Mouse (Mus musculus) midbrain, postnatal 0 days (tissue): ENCODE measurements around the gene Negr1. TPM values are rescaled to one million over a fixed set of nuclear protein-coding genes. Genes with fewer than 3 reads are reported as not detected.
A peak's percentile ranks its signal among the peaks of the same experiment; 100 is the strongest.

Source experiments
- ATAC-seq: fragments of 200-750 bp; cut with Nextera tagmentation; 2 replicates; pipeline ENCODE4 v1.8.0; 2017; ENCODE audit warnings: moderate number of reproducible peaks, mild to moderate bottlenecking, moderate TSS enrichment, moderate library complexity; ENCODE audit not compliant: low FRiP score
- DNase-seq: peaks from one replicate; pipeline ENCODE4 v3.0.0-alpha.2; 2015; ENCODE audit warnings: low spot score
- H3K27ac ChIP-seq: fragments of 300-500 bp; sonication (generic); 2 replicates; pipeline ENCODE4 v1.5.1; 2014; ENCODE audit warnings: low read depth, mild to moderate bottlenecking, low read length, mixed read lengths
- H3K27me3 ChIP-seq: fragments of 300-500 bp; sonication (generic); 2 replicates; pipeline ENCODE4 v1.6.1; 2014; ENCODE audit warnings: low read length, control low read depth, mixed read lengths; ENCODE audit not compliant: insufficient read depth
- H3K36me3 ChIP-seq: fragments of 300-500 bp; sonication (generic); 2 replicates; pipeline ENCODE4 v1.6.1; 2014; ENCODE audit warnings: low read length, control low read depth, mixed read lengths; ENCODE audit not compliant: insufficient read depth
- H3K4me1 ChIP-seq: fragments of 300-500 bp; sonication (generic); 2 replicates; pipeline ENCODE4 v1.6.1; 2014; ENCODE audit warnings: mild to moderate bottlenecking, control low read depth, antibody characterized with exemption, low read length, mixed read lengths; ENCODE audit not compliant: insufficient read depth
- H3K4me2 ChIP-seq: fragments of 300-500 bp; sonication (generic); 2 replicates; pipeline ENCODE4 v1.6.1; 2014; ENCODE audit warnings: low read depth, mild to moderate bottlenecking, low read length, mixed read lengths; ENCODE audit not compliant: poor library complexity, severe bottlenecking
- H3K4me3 ChIP-seq: fragments of 300-500 bp; sonication (generic); 2 replicates; pipeline ENCODE4 v1.5.1; 2014; ENCODE audit warnings: low read depth, mild to moderate bottlenecking, low read length, moderate library complexity
- H3K9ac ChIP-seq: fragments of 300-500 bp; sonication (generic); replicated peaks from 2 replicates; pipeline ENCODE4 v1.6.1; 2014; ENCODE audit warnings: mild to moderate bottlenecking, low read length, moderate library complexity, mixed read lengths; ENCODE audit not compliant: poor library complexity, severe bottlenecking
- H3K9me3 ChIP-seq: fragments of 300-500 bp; sonication (generic); 2 replicates; pipeline ENCODE4 v1.6.1; 2016; ENCODE audit warnings: low read length, control low read depth
- CTCF ChIP-seq: IDR thresholded peaks from 2 replicates; pipeline ENCODE4 v1.5.1; 2016; ENCODE audit warnings: antibody characterized with exemption, mild to moderate bottlenecking
- WGBS: fragments of 180-500 bp; shearing (Covaris S2); extraction: QIAGEN DNeasy Blood & Tissue Kit; methylation state at CpG from one replicate; pipeline ENCODE4 v1.1.7; 2014; 5-methylcytosine and 5-hydroxymethylcytosine counted together
- polyA plus RNA-seq: library from polyadenylated mRNA; unstranded; fragments of >200 nt; fragmentation: Nextera tagmentation; extraction: Ambion mirVana; gene quantifications from 2 replicates; pipeline ENCODE4 v1.2.1, GENCODE M21; 2015
- total RNA-seq: library from RNA; depleted of rRNA; stranded (reverse); fragments of >200 nt; gene quantifications from 2 replicates; pipeline ENCODE4 v1.2.3, GENCODE M21; 2014

Gene Negr1
- total and polyA plus RNA-seq, 2 experiments from 2014 or later = 80.2 to 180 TPM

DNA sequence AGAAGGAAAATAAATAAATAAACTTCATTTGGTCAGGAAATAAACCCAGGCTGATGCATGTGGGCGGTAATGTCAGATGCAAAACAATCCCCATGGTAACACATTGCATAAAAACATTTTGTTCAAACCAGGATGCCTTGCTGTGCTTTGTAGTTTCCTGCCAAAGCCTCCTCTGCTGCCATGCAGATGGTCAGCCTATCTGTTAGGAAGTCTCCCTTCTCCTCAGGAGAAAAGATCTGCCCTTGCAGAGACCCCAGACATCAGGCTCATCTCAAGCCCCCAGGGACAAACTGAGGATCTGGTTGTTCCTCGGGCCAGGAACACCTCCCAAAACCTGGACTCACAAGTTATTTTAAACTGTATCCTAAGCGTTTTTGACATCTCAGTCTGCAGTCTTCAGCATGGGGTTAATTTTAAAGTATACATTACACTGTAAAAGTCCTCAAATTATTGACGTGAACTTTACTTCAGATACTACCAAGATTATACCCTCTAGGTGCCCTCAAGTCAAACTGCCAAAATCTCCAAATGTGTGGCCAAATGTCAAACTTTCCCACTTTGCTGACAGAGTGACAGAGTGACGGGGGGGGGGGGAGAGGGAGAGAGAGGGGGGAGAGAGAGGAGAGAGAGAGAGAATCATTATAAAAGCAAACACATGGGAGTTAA, 366.9 kb downstream of the Negr1 start:
- DNase-seq (peak; percentile 60), ATAC-seq (no peak)
- Histone ChIP-seq H3K9ac (no peak overlapping the region), H3K27me3 (no peaks in the 10 kb centered on the region), H3K4me1 (no peaks in the 10 kb centered on the region), H3K27ac (no peak overlapping the region), H3K4me3 (no peak overlapping the region), H3K9me3 (no peaks in the 10 kb centered on the region), H3K36me3 (no peaks in the 10 kb centered on the region), H3K4me2 (no peak overlapping the region)
- no peak for TF ChIP-seq CTCF
- WGBS = 72% methylated on average over 5 of the region's 5 CpGs

- no peak for DNase-seq
Observed at GRCm38 (mm10) chr3:156929062-156929397, 367.4 kb downstream of the Negr1 start.

DNA sequence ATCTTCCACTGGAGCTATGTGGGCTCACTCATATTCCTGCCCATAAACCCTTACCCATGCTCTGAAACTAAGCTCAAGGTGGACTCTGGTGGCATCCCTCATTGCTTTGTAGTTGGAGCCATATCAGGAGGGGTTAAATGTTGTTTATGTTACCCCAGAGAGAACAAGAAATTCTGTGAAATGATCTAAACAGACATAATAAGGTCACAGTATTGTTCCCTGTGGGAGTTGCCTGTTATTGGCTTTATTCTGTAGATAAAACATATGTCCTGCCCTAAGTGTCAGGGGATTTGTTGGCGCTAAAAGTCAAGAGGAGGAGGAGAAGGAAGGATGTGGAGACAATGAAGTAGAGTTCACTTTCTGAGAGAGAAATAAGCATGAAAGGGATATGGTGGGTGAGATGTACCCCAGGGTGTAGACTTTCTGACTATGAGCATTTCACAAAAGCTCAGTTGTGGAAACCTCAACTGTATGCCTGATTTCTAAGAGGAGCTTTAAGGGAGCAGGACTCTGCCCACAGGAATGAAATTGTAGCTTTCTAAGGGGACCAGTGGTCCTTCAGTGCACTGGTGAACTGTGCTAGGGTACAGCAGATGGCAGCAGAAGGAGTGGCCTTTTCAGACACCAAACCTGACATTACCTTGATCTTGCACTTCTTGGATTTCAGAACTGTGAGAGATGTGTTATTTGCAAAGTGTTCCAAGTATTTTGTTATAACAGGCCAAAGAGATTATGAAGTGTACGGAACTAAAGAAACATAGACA, 368.3 kb downstream of the Negr1 start:
- WGBS = 76% methylated on average over 2 of the region's 2 CpGs
- no peak for ATAC-seq
- no peak for TF ChIP-seq CTCF

More at GRCm38 (mm10) chr3:156929062-156929397, 367.4 kb downstream of the Negr1 start:
- ATAC-seq = no peak
- no peaks in the 10 kb centered on the region for H3K9me3 ChIP-seq
- H3K4me2 ChIP-seq = no peak overlapping the region
- H3K27me3 ChIP-seq = no peaks in the 10 kb centered on the region
- no peak for TF ChIP-seq CTCF
- H3K27ac ChIP-seq = no peak overlapping the region
- H3K4me3 ChIP-seq = no peak overlapping the region
- WGBS = 76% methylated on average over 3 of the region's 3 CpGs
- no peaks in the 10 kb centered on the region for H3K4me1 ChIP-seq
- H3K36me3 ChIP-seq = no peaks in the 10 kb centered on the region
- H3K9ac ChIP-seq = no peak overlapping the region

DNA sequence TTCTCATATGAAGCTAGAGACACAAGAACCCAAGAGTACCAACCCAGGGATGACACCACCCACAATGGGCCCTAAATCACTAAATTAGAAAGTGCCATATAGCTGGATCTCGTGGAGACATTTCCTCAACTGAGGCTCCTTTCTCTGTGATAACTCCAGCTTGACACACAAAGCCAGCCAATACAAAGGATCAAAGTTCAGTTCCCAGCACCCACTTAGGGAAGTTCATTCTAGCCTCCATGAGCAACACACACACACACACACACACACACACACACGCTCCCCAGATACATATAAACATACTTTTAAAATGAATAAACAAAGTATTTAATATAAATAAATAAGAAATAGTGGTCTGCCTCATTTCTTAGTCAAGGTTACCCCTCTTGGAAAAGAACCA, 369.4 kb downstream of the Negr1 start:
- no peak overlapping the region for H3K4me3 ChIP-seq
- no peak overlapping the region for H3K27ac ChIP-seq
- H3K9me3 ChIP-seq = no peaks in the 10 kb centered on the region
- 86% methylated on average over 2 of the region's 2 CpGs for WGBS
- no peaks in the 10 kb centered on the region for H3K4me1 ChIP-seq
- H3K36me3 ChIP-seq = no peaks in the 10 kb centered on the region
- ATAC-seq (no peak), DNase-seq (no peak)
- H3K4me2 ChIP-seq = no peak overlapping the region
- no peak for TF ChIP-seq CTCF
- H3K9ac ChIP-seq = no peak overlapping the region
- no peaks in the 10 kb centered on the region for H3K27me3 ChIP-seq

More for the DNA sequence above, 368.3 kb downstream of the Negr1 start:
- H3K9ac ChIP-seq = no peak overlapping the region
- no peaks in the 10 kb centered on the region for H3K4me1 ChIP-seq
- H3K4me3 ChIP-seq = no peak overlapping the region
- no peak overlapping the region for H3K4me2 ChIP-seq
- no peaks in the 10 kb centered on the region for H3K36me3 ChIP-seq
- no peaks in the 10 kb centered on the region for H3K9me3 ChIP-seq
- H3K27me3 ChIP-seq = no peaks in the 10 kb centered on the region
- H3K27ac ChIP-seq = no peak overlapping the region
- DNase-seq = no peak

- ATAC-seq (no peak), DNase-seq (no peak)
- H3K27me3 ChIP-seq = no peaks in the 10 kb centered on the region
- H3K4me2 ChIP-seq = no peak overlapping the region
- H3K9me3 ChIP-seq = no peaks in the 10 kb centered on the region
- no peak overlapping the region for H3K4me3 ChIP-seq
- no peak overlapping the region for H3K9ac ChIP-seq
- H3K27ac ChIP-seq = no peak overlapping the region
- H3K36me3 ChIP-seq = no peaks in the 10 kb centered on the region
- no peaks in the 10 kb centered on the region for H3K4me1 ChIP-seq
- no peak for TF ChIP-seq CTCF
- WGBS = 100% methylated on average over 1 of the region's 1 CpGs
Observed at GRCm38 (mm10) chr3:156931540-156931939, 369.9 kb downstream of the Negr1 start.

GRCm38 (mm10) chr3:156934778-156935290, 373.2 kb downstream of the Negr1 start:
- 56% methylated on average over 5 of the region's 5 CpGs for WGBS
- no peak for ATAC-seq

More at GRCm38 (mm10) chr3:156934778-156935290, 373.2 kb downstream of the Negr1 start:
- no peaks in the 10 kb centered on the region for H3K4me1 ChIP-seq
- H3K9me3 ChIP-seq = no peaks in the 10 kb centered on the region
- DNase-seq = peak; percentile 50
- no peaks in the 10 kb centered on the region for H3K27me3 ChIP-seq
- H3K4me2 ChIP-seq = no peak overlapping the region
- no peak for TF ChIP-seq CTCF
- no peak overlapping the region for H3K9ac ChIP-seq
- no peak overlapping the region for H3K4me3 ChIP-seq
- H3K27ac ChIP-seq = no peak overlapping the region
- no peaks in the 10 kb centered on the region for H3K36me3 ChIP-seq
